Mouse (Mus musculus): ENCODE results near the gene Olfr456.
A peak's percentile ranks its signal among the peaks of the same experiment; 100 is the strongest.
"Not testable (repeated sequence)": the region's sequence is repeated elsewhere in the genome, so short reads cannot be mapped to it uniquely, and the experiment has no call there.

Olfr456 gene

GRCm38 (mm10) chr6:42487114-42487513 is at the start of gene Olfr456:
Gene Olfr456 (minus strand): TSS chr6:42487214.
- DNase-seq, result no peak

- DNase-seq, result no peak
Measured at GRCm38 (mm10) chr6:42513461-42513860, 26.4 kb upstream of the Olfr456 start.

GRCm38 (mm10) chr6:42509311-42509710 is 22.3 kb upstream of the Olfr456 start:
- DNase-seq, result no peak

GRCm38 (mm10) chr6:42503478-42503877 is 16.5 kb upstream of the Olfr456 start:
- peak; percentile 76 to 79 for DNase-seq

GRCm38 (mm10) chr6:42489731-42490130 is 2.7 kb upstream of the Olfr456 start:
- DNase-seq, result no peak

GRCm38 (mm10) chr6:42484633-42485032 is 2.4 kb downstream of the Olfr456 start:
- no peak for DNase-seq

- DNase-seq, result no peak
Measured at GRCm38 (mm10) chr6:42476235-42476634, 10.8 kb downstream of the Olfr456 start, which contains the start of gene Olfr457. Gene Olfr457 (minus strand): TSS chr6:42476335.

GRCm38 (mm10) chr6:42471298-42471697 is 15.7 kb downstream of the Olfr456 start:
- DNase-seq, result not testable (repeated sequence)

- DNase-seq, result no peak
Measured at GRCm38 (mm10) chr6:42470542-42470941, 16.5 kb downstream of the Olfr456 start.

GRCm38 (mm10) chr6:42465096-42465495 is 21.9 kb downstream of the Olfr456 start, which contains the start of gene Olfr458:
Gene Olfr458 (minus strand): TSS chr6:42465196.
- DNase-seq, result no peak

- DNase-seq, result no peak
Measured at GRCm38 (mm10) chr6:42447381-42447780, 39.6 kb downstream of the Olfr456 start.

GRCm38 (mm10) chr6:42444491-42444890 is 42.5 kb downstream of the Olfr456 start:
- DNase-seq, result no peak

GRCm38 (mm10) chr6:42441395-42441794 is 45.6 kb downstream of the Olfr456 start:
- DNase-seq, result no peak
